In genomic region chr3:94953764-94954616, GRCm38 (mm10) we compare ENCODE assay signal across 8 mouse cellular contexts. TPM values are rescaled to one million over a fixed set of nuclear protein-coding genes. Genes with fewer than 3 reads are reported as not detected.
DNase-seq lines count a peak whose midpoint lies in the region; ATAC-seq and TF ChIP-seq lines count a peak whose summit lies in the region.

Gene Rfx5, plus strand, starts transcription at chr3:94954075.

- 0% methylated on average over 50 of the region's 50 CpGs for WGBS in forebrain, embryonic 15.5 days
- under 1% methylated on average over 50 of the region's 50 CpGs for WGBS in lung, adult 2 months

- peak; percentile 74; the same call in 1 of the 2 replicates for TF ChIP-seq POLR2A in lung, adult 2 months (IDR thresholded peaks at IDR 0.05; ENCODE audit: borderline replicate concordance, extremely low read depth, low read depth, low read length)

- H3K9ac ChIP-seq in ES-E14 (ENCODE audit: insufficient read depth, low read depth, low read length, poor library complexity, severe bottlenecking) = peak within 1 kb of the TSS; percentile 81
- H3K9ac ChIP-seq in forebrain, embryonic 15.5 days (replicated peaks) = peak within 1 kb of the TSS; percentile 82

- H3K27ac ChIP-seq in ES-E14 (ENCODE audit: insufficient read depth, low read depth, low read length, poor library complexity, severe bottlenecking) = peak within 1 kb of the TSS; percentile 66; the same call in 1 of the 2 replicates
- peak within 1 kb of the TSS; percentile 93 for H3K27ac ChIP-seq in forebrain, embryonic 15.5 days (replicated peaks)

- TF ChIP-seq CTCF in lung, adult 2 months (IDR thresholded peaks at IDR 0.05; ENCODE audit: insufficient read depth, low read length) = no peak

- in situ Hi-C loops in ES-E14 (cut with MboI; ENCODE audit: low sequenced_read_pairs in 2 of 2, unreplicated experiment in 2 of 2) = no loop called here

- H3K4me1 ChIP-seq in ES-E14 (ENCODE audit: control insufficient read depth in 2 of 2, insufficient read depth in 2 of 2, low read length in 2 of 2, poor library complexity in 1 of 2) = peaks cover 3 to 7% of the 10 kb centered on the region in 2 experiments; a peak in 2 of 4 replicates
- peaks cover 23% of the 10 kb centered on the region for H3K4me1 ChIP-seq in forebrain, embryonic 15.5 days
- peaks cover 6% of the 10 kb centered on the region for H3K4me1 ChIP-seq in lung, adult 2 months (ENCODE audit: control insufficient read depth, insufficient read depth, low read length)

- peak within 1 kb of the TSS; percentile 78 to 85 for H3K4me3 ChIP-seq in ES-E14 (ENCODE audit: insufficient read depth in 1 of 2, low read depth in 1 of 2, low read length in 2 of 2, poor library complexity in 1 of 2, severe bottlenecking in 1 of 2)
- H3K4me3 ChIP-seq in forebrain, embryonic 15.5 days = peak within 1 kb of the TSS; percentile 74
- H3K4me3 ChIP-seq in lung, adult 2 months (replicated peaks; ENCODE audit: extremely low read depth, low read depth, low read length) = peak within 1 kb of the TSS; percentile 89

- H3K4me2 ChIP-seq in forebrain, embryonic 15.5 days (replicated peaks) = peak within 1 kb of the TSS; percentile 63

- no peaks in the 10 kb centered on the region for H3K27me3 ChIP-seq in forebrain, embryonic 15.5 days

- no peaks in the 10 kb centered on the region for H3K9me3 ChIP-seq in ES-E14 (ENCODE audit: control insufficient read depth, insufficient read depth, low read depth, low read length)
- no peaks in the 10 kb centered on the region for H3K9me3 ChIP-seq in forebrain, embryonic 15.5 days

- peak; percentile 94 for DNase-seq in ES-E14 (ENCODE audit: low read depth, low spot score)
- DNase-seq in cerebellum, adult 11-12 months = peak; percentile 94
- DNase-seq in heart, postnatal 25 days (ENCODE audit: low spot score) = peak; percentile 89
- peak; percentile 93 to 97 for DNase-seq in layer of hippocampus, adult 18-20 months (ENCODE audit: low spot score in 2 of 2)
- DNase-seq in lung, adult 2 months = peak; percentile 91
- DNase-seq in thymus, adult 18-20 months = peak; percentile 81 to 93

- peaks cover 31% of the 10 kb centered on the region for H3K36me3 ChIP-seq in ES-E14 (ENCODE audit: control insufficient read depth, insufficient read depth, low read length, poor library complexity, severe bottlenecking)
- peaks cover 16% of the 10 kb centered on the region for H3K36me3 ChIP-seq in forebrain, embryonic 15.5 days

- peak; percentile 98 for ATAC-seq in forebrain, embryonic 15.5 days (replicated peaks)
- peak; percentile 94 for ATAC-seq in neutrophil, adult 5-6 weeks (ENCODE audit: extremely low read depth, insufficient number of reproducible peaks, low FRiP score, poor library complexity, severe bottlenecking)

- intact Hi-C loops in heart, postnatal 25 days (cut with DNase I) = loop anchor here (1.0 kb wide), 1 partner anchor 21 kb away; no protein-coding TSS in a partner anchor

TF ChIP-seq in ES-E14, 5 proteins besides CTCF, POLR2A, EP300 and RAD21:
- TF ChIP-seq CHD2 (IDR thresholded peaks at IDR 0.05; ENCODE audit: low read depth, low read length) (peak; percentile 92), ZNF384 (IDR thresholded peaks at IDR 0.05; ENCODE audit: low read depth, low read length) (no peak), ZC3H11A (IDR thresholded peaks at IDR 0.05; ENCODE audit: borderline replicate concordance, low read depth, low read length) (no peak), MAFK (IDR thresholded peaks at IDR 0.05; ENCODE audit: insufficient read depth, low read depth, low read length) (no peak), HCFC1 (IDR thresholded peaks at IDR 0.05; ENCODE audit: borderline replicate concordance, insufficient read depth, low read length) (0 out of 2 replicates have a peak, but pooled peaks have one; percentile 26)

RNA-seq across cellular contexts. Expression of gene Rfx5, which starts in this region (rescaled TPM):
- total RNA-seq in ES-E14 (2012; rRNA removed) = 6.1 and 9.0 TPM in 2 replicates
- 5.4 and 6.0 TPM in 2 replicates for polyA plus RNA-seq in forebrain, embryonic 15.5 days (2015; fragmentation: Nextera tagmentation; extraction: Ambion mirVana)
- 1 to 10 TPM; 6.2 to 6.9 TPM for total RNA-seq in heart, postnatal 25 days (2021)
- 10 to 100 TPM; 19.5 to 22.0 TPM for total RNA-seq in layer of hippocampus, adult 18-20 months (2021)
- polyA plus RNA-seq in lung, adult 2 months (2012; rRNA removed) = 10.5 and 14.6 TPM in 2 replicates
- 38.9 and 44.0 TPM in 2 replicates for total RNA-seq in neutrophil, adult 5-6 weeks (2017)

Comparison
In these comparisons a context has a peak if more than half of its experiments do, and no peak if none do; other contexts are left out.
1. Peak in every context shown above with its lines: DNase-seq, ATAC-seq, H3K4me3 ChIP-seq and H3K27ac ChIP-seq.